Mouse (Mus musculus) heart, adult 2 months (tissue): ENCODE results near the gene Ldlr.

Source experiments
- CTCF ChIP-seq: fragments of 200-600 bp; IDR thresholded peaks from 2 replicates; pipeline ENCODE4 v1.8.1; 2022; ENCODE audit warnings: antibody characterized with exemption, mild to moderate bottlenecking, moderate library complexity
- POLR2A ChIP-seq: fragments of 200-500 bp; IDR thresholded peaks from 2 replicates; pipeline ENCODE4 v1.6.1; 2011; ENCODE audit warnings: mild to moderate bottlenecking, low read depth, low read length, control low read depth; ENCODE audit not compliant: insufficient read depth

DNA sequence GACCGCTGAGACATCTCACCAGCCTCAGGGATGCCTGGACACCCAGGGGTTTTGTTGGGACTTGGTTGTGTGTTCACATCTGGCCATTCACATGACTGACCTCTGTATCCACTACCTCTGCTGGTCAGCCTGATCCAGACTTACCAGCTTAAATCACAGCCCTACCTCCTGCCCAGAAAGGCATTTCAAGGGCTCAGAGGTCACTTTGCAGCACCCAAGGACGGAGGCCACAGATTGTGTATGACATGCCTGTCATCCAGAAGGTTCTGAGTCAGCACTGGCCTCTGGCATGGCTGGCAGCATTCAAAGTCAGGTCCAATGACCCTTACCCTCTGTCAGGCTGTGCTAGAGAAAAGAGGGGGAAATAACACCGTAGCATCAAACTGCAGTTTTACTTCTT lies 33.3 kb upstream of the Ldlr start:
- TF ChIP-seq CTCF (no peak), POLR2A (no peak)
